Mouse (Mus musculus) layer of hippocampus, postnatal 36 days (tissue): ENCODE data around the gene Jsrp1. TPM values are rescaled to one million over a fixed set of nuclear protein-coding genes. Genes with fewer than 3 reads are reported as not detected.
A peak's percentile ranks its signal among the peaks of the same experiment; 100 is the strongest.
"Not testable (repeated sequence)": the region's sequence is repeated elsewhere in the genome, so short reads cannot be mapped to it uniquely, and the experiment has no call there.

ENCODE experiments used
- DNase-seq, 2 experiments: peaks; one replicate each; pipeline ENCODE4 v3.0.0; 2022
- total RNA-seq, 2 experiments: library from RNA; stranded (reverse); gene quantifications; 2 replicates each; pipeline ENCODE4 v1.2.3; 2021

The Jsrp1 gene
- total RNA-seq, 2 experiments from 2014 or later, result 2.3 to 2.5 TPM

GRCm38 (mm10) chr10:80831136-80831535 is 17.8 kb upstream of the Jsrp1 start:
- no peak for DNase-seq

GRCm38 (mm10) chr10:80829359-80830278 is 16.3 kb upstream of the Jsrp1 start:
- DNase-seq, result no peak

DNA sequence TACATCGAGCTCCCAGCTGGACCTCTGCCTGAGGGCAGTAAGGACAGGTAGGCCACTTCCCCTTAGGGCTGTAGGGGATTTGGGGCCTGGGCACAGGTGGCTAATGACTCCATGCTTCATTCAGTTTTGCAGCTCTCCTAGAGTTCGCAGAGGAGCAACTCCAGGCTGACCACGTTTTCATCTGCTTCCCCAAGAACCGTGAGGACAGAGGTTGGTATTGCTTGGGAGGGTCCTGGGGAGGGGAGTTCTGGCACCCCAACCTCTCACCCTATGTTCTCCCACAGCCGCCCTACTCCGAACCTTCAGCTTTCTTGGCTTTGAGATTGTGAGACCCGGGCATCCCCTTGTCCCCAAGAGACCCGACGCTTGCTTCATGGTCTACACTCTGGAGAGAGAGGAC is 15.3 kb upstream of the Jsrp1 start:
- DNase-seq, result not testable (repeated sequence)

- no peak for DNase-seq
Measured at GRCm38 (mm10) chr10:80827870-80828420, 14.6 kb upstream of the Jsrp1 start.

GRCm38 (mm10) chr10:80827063-80827869 is 14.0 kb upstream of the Jsrp1 start:
- no peak for DNase-seq

GRCm38 (mm10) chr10:80826151-80827062 is 13.1 kb upstream of the Jsrp1 start, which contains the start of gene Oaz1:
Gene Oaz1 (plus strand): TSS chr10:80826656.
- peak; percentile 98 to 99 for DNase-seq

DNA sequence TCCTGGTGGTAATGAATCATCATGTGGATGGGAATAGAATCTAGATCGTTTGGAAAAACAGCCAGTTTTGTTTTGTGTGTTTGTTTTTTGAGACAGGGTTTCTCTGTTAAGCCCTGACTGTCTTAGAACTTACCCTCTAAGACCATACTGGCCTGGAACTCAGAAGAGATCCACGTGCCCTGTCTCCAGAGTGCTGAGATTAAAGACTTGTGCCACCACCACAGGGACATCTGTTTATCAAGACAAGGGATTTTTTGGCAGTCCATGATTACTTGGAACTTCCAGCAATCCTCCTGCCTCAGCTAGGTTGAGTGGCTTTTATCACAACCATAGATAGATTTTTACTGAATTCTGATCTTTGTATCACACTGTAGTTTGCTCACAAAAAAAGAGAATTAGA is 11.5 kb upstream of the Jsrp1 start:
- no peak for DNase-seq

GRCm38 (mm10) chr10:80823847-80824643 is 10.7 kb upstream of the Jsrp1 start:
- no peak for DNase-seq

DNA sequence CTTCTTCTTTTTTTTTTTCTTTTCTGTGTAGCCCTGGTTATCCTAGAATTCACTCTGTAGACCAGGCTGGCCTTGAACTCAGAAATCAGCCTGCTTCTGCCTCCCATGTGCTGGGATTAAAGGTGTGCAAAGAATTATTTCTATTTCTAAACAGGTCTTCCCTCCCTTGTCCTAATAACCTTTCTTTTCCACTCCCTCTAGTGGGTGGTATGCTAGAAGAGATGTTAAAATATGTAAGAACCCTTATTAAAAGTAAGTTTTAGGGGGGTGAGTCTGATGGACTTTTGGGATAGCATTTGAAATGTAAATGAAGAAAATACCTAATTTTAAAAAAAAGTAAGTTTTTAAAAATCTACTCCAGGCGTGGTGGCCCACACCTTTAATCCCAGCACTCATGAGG is 10.0 kb upstream of the Jsrp1 start:
- no peak for DNase-seq

- no peak for DNase-seq
Measured at GRCm38 (mm10) chr10:80822528-80822927, 9.2 kb upstream of the Jsrp1 start.

GRCm38 (mm10) chr10:80821991-80822390 is 8.7 kb upstream of the Jsrp1 start:
- DNase-seq, result no peak

DNA sequence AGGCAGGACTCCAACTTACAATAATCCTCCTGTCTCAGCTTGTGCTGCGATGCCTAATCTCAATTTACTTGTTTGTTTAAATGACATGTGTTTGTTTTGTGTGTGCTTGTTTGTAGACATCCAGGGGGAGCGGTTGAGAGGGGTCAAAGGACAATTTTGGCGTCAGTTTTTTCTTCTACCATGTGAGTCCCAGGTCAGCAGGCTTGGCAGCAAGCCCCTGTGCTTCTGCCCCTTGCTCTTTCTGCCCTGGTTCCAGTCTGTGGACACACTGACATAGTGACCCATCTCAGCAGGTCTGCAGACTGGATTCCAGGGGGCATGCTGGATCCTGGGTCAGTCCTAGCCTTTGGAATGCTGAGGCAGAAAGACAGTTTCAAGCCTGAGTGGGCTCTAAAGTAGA is 6.1 kb upstream of the Jsrp1 start:
- no peak for DNase-seq

- DNase-seq, result no peak
Measured at GRCm38 (mm10) chr10:80818599-80819281, 5.4 kb upstream of the Jsrp1 start.

DNA sequence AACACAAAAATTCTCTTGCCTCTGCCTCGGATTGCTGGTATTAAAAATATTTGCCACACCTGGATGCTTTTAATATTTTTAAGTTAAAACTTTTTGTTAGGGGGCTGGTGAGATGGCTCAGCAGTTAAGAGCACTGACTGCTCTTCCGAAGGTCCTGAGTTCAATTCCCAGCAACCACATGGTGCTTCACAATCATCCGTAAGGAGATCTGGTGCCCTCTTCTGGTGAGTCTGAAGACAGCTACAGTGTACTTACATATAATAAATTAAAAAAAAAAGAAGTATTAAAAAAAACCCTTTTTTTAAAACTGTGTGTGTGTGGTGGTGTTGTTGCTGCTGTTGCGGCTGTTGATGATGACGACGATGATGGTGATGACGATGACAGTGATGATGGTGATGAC is 4.7 kb upstream of the Jsrp1 start:
- not testable (repeated sequence) for DNase-seq

DNA sequence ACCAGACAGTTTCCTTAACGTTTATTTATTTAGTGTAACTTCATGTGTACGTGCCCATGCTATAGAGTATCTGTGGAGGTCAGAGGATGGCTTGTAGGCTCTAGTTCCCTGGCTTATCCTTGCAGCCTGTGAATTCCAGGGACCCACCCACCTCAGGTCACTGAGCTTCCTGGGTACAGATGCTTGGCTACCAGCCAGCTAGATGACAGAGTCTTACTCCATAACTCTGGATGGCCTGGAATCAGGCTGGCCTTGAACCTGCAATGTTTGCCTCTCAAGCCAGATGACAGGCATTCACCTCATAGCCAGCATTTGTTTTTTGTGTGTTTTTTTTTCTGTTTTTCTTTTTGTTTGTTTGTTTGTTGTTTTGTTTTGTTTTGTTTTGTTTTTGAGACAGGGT is 3.9 kb upstream of the Jsrp1 start:
- no peak for DNase-seq

DNA sequence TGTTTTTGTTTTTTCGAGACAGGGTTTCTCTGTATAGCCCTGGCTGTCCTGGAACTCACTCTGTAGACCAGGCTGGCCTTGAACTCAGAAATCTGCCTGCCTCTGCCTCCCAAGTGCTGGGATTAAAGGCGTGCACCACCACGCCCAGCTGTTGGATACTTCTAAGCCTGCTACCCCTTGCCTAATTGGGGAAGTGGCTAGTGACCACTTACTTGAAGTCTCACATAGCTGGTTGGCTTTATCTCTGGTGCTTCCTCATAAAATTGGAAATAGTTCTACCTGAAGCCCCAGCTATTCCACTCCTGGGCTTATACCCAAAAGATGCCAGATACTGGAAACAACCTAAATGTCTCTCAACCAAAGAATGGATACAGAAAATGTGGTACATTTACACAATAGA is 3.0 kb upstream of the Jsrp1 start:
- not testable (repeated sequence) for DNase-seq

- no peak for DNase-seq
Measured at GRCm38 (mm10) chr10:80814800-80815199, 1.5 kb upstream of the Jsrp1 start.

GRCm38 (mm10) chr10:80812391-80813041 is 782 bp downstream of the Jsrp1 start:
- no peak for DNase-seq

DNA sequence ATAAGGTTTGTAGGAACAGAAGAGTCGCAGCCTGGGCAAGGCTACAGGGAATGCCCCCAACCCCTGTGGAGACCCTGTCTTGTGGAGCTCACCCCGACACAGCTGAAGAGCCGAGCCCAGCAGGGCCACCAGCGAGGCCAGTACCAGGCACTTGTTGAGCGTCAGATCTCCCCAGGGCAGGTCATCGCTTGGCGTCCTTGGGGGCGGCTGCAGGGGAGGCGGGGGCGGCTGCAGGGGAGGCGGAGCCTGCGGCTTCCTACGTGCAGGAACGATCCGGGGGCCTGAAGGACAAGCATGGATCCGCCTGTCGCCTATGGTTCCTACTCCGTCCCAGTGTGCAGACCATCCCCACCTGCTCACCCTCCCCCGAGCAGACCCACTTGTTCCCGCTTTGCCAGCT is 3.2 kb downstream of the Jsrp1 start:
- DNase-seq, result no peak
